In the genomic region with DNA sequence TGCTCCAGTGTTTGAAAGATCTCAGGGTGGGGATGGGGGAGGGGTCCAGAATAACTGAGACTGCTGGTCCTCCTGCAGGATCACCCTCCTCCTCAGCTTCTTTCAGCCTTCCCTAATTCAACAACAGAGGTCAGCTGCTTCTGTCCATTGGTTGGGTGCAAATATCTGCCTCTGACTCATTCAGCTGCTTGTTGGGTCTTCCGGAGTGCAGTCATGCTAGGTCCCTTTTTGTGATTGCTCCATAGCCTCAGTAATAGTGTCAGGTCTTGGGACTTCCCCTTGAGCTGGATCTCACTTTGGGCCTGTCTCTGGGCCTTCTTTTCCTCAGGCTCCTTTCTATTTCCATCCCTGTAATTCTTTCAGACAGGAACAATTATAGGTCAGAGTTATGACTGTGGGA, we compare ENCODE assay signal across 1 mouse cellular context. TPM values are rescaled to one million over a fixed set of nuclear protein-coding genes. Genes with fewer than 3 reads are reported as not detected.
"Had no signal": no experiment of that assay in that cellular context is flagged by ENCODE, and none has a peak within 500 bp of the region (broad histone marks: within the 10 kb centered on the region; RNA-seq: fewer than 3 reads in every experiment).

No protein-coding gene starts in this region.

RNA-seq across cellular contexts. Expression of a gene that starts 43.9 kb away (rescaled TPM):
- total RNA-seq: neutrophil, adult 5-6 weeks had no signal
